Mouse (Mus musculus) heart, adult 2 months (tissue): Measurements from ENCODE around the gene Ptdss2. TPM values are rescaled to one million over a fixed set of nuclear protein-coding genes. Genes with fewer than 3 reads are reported as not detected.
A peak's percentile ranks its signal among the peaks of the same experiment; 100 is the strongest.

Source experiments
- DNase-seq, 2 experiments: peaks; one replicate each; pipeline ENCODE4 v3.0.0; 2021
- H3K27ac ChIP-seq: fragments of 200-600 bp; 2 replicates; pipeline ENCODE4 v1.8.1; 2022
- H3K27me3 ChIP-seq: fragments of 200-500 bp; 2 replicates; pipeline ENCODE4 v1.6.1; 2012; ENCODE audit warnings: mild to moderate bottlenecking, low read length, inconsistent platforms, mixed read lengths; ENCODE audit not compliant: control insufficient read depth, insufficient read depth
- H3K36me3 ChIP-seq: fragments of 200-500 bp; 2 replicates; pipeline ENCODE4 v1.6.1; 2012; ENCODE audit warnings: low read length, inconsistent platforms; ENCODE audit not compliant: control insufficient read depth, insufficient read depth
- H3K4me1 ChIP-seq: fragments of 200-500 bp; 2 replicates; pipeline ENCODE4 v1.6.1; 2011; ENCODE audit warnings: low read length; ENCODE audit not compliant: control insufficient read depth, insufficient read depth
- H3K4me3 ChIP-seq: fragments of 200-600 bp; 2 replicates; pipeline ENCODE4 v1.8.1; 2022
- H3K79me2 ChIP-seq: fragments of 200-500 bp; replicated peaks from 2 replicates; pipeline ENCODE4 v1.6.1; 2012; ENCODE audit warnings: mild to moderate bottlenecking, inconsistent platforms, low read length, moderate library complexity, mixed read lengths; ENCODE audit not compliant: control insufficient read depth, insufficient read depth
- H3K9ac ChIP-seq: fragments of 200-500 bp; 2 replicates; pipeline ENCODE4 v1.6.1; 2012; ENCODE audit warnings: low read depth, mild to moderate bottlenecking, control low read depth, inconsistent platforms, low read length, mixed read lengths
- CTCF ChIP-seq: fragments of 200-600 bp; IDR thresholded peaks from 2 replicates; pipeline ENCODE4 v1.8.1; 2022; ENCODE audit warnings: antibody characterized with exemption, mild to moderate bottlenecking, moderate library complexity
- EP300 ChIP-seq: fragments of 200-500 bp; IDR thresholded peaks from 2 replicates; pipeline ENCODE4 v1.6.1; 2011; ENCODE audit warnings: low read depth, low read length, control low read depth; ENCODE audit not compliant: insufficient read depth
- POLR2A ChIP-seq: fragments of 200-500 bp; IDR thresholded peaks from 2 replicates; pipeline ENCODE4 v1.6.1; 2011; ENCODE audit warnings: mild to moderate bottlenecking, low read depth, low read length, control low read depth; ENCODE audit not compliant: insufficient read depth
- WGBS: fragments of 180-500 bp; shearing (Covaris S2); methylation state at CpG from one replicate; pipeline ENCODE4 v1.1.7; 2018; 5-methylcytosine and 5-hydroxymethylcytosine counted together
- intact Hi-C: fragments of 180-260 bp; cut with DNase I; formaldehyde crosslinking; loops from one replicate; pipeline ENCODE4 v1.15.1; 2025
- polyA plus RNA-seq: library from polyadenylated mRNA; depleted of rRNA; stranded (reverse); fragments of >200 nt; gene quantifications from 2 replicates; pipeline ENCODE4 v1.2.3, GENCODE M21; 2012
- total RNA-seq, 2 experiments: library from RNA; stranded (reverse); gene quantifications; 2 replicates each; pipeline ENCODE4 v1.2.3; 2021

Gene Ptdss2
- total and polyA plus RNA-seq, 3 experiments: 22.4 to 29.7 (median 25.9) TPM

GRCm38 (mm10) chr7:141193348-141193856 is 71.2 kb downstream of the Ptdss2 start:
- Histone ChIP-seq H3K36me3 (no peaks in the 10 kb centered on the region), H3K79me2 (peaks cover 1% of the 10 kb centered on the region; the same call in 1 of the 2 replicates), H3K9ac (peak overlapping the region; percentile 94), H3K27me3 (no peaks in the 10 kb centered on the region), H3K4me1 (peaks cover 11% of the 10 kb centered on the region), H3K27ac (peak overlapping the region; percentile 92), H3K4me3 (peak overlapping the region; percentile 95)
- WGBS: 2% methylated on average over 38 of the region's 43 CpGs
- DNase-seq: no peak
- intact Hi-C loops: loop anchor here (5.0 kb wide), 1 partner anchor 251 kb away; the partner anchor contains the start of gene Pgghg
- TF ChIP-seq CTCF (no peak), EP300 (no peak), POLR2A (no peak)

GRCm38 (mm10) chr7:141193948-141194347 is 71.8 kb downstream of the Ptdss2 start, which contains the start of the genes Hras and Lrrc56:
TSS of gene Hras (minus strand) at chr7:141194005.
TSS of gene Lrrc56 (plus strand) at chr7:141194157.
- intact Hi-C loops: loop anchor here (5.0 kb wide), 1 partner anchor 252 kb away; the partner anchor contains the start of gene Pgghg
- under 1% methylated on average over 25 of the region's 39 CpGs for WGBS
- peak within 1 kb of the TSS; percentile 92 for H3K27ac ChIP-seq
- peak within 1 kb of the TSS; percentile 94 for H3K9ac ChIP-seq
- peaks cover 11% of the 10 kb centered on the region for H3K4me1 ChIP-seq
- TF ChIP-seq EP300 (0 out of 2 replicates have a peak, but pooled peaks have one; percentile 38), POLR2A (peak; percentile 98), CTCF (no peak)
- H3K4me3 ChIP-seq: peak within 1 kb of the TSS; percentile 95
- H3K79me2 ChIP-seq: peaks cover 1% of the 10 kb centered on the region; the same call in 1 of the 2 replicates
- H3K36me3 ChIP-seq: no peaks in the 10 kb centered on the region
- DNase-seq: peak; percentile 99
- no peaks in the 10 kb centered on the region for H3K27me3 ChIP-seq

GRCm38 (mm10) chr7:141194409-141194808 is 72.2 kb downstream of the Ptdss2 start:
- WGBS: 1% methylated on average over 23 of the region's 23 CpGs
- DNase-seq: no peak
- Histone ChIP-seq H3K27ac (peak overlapping the region; percentile 80), H3K27me3 (no peaks in the 10 kb centered on the region), H3K4me3 (peak overlapping the region; percentile 61), H3K36me3 (no peaks in the 10 kb centered on the region), H3K79me2 (peaks cover 1% of the 10 kb centered on the region; the same call in 1 of the 2 replicates), H3K9ac (peak overlapping the region; percentile 10), H3K4me1 (peaks cover 11% of the 10 kb centered on the region)
- intact Hi-C loops: loop anchor here (5.0 kb wide), 1 partner anchor 252 kb away; the partner anchor contains the start of gene Pgghg
- TF ChIP-seq EP300 (no peak), CTCF (no peak), POLR2A (no peak)

GRCm38 (mm10) chr7:141194830-141195229 is 72.6 kb downstream of the Ptdss2 start:
- intact Hi-C loops: loop anchor here (5.0 kb wide), 1 partner anchor 253 kb away; the partner anchor contains the start of gene Pgghg

GRCm38 (mm10) chr7:141195754-141196153 is 73.6 kb downstream of the Ptdss2 start:
- no peak for DNase-seq
- Histone ChIP-seq H3K4me1 (peaks cover 9% of the 10 kb centered on the region), H3K79me2 (peaks cover 1% of the 10 kb centered on the region; the same call in 1 of the 2 replicates), H3K27ac (no peak overlapping the region), H3K27me3 (no peaks in the 10 kb centered on the region), H3K9ac (no peak overlapping the region), H3K4me3 (no peak overlapping the region), H3K36me3 (no peaks in the 10 kb centered on the region)
- 97% methylated on average over 2 of the region's 2 CpGs for WGBS
- no peak for TF ChIP-seq POLR2A
- TF ChIP-seq CTCF: no peak
- TF ChIP-seq EP300: no peak
- intact Hi-C loops: no loop called here

More at GRCm38 (mm10) chr7:141194830-141195229, 72.6 kb downstream of the Ptdss2 start:
- H3K27me3 ChIP-seq: no peaks in the 10 kb centered on the region
- H3K4me3 ChIP-seq: peak overlapping the region; percentile 61
- H3K4me1 ChIP-seq: peaks cover 11% of the 10 kb centered on the region
- TF ChIP-seq POLR2A (peak; percentile 58; the same call in 1 of the 2 replicates), CTCF (no peak)
- no peaks in the 10 kb centered on the region for H3K36me3 ChIP-seq
- H3K79me2 ChIP-seq: peaks cover 1% of the 10 kb centered on the region; the same call in 1 of the 2 replicates
- WGBS: 2% methylated on average over 28 of the region's 28 CpGs
- peak overlapping the region; percentile 10 for H3K9ac ChIP-seq
- H3K27ac ChIP-seq: peak overlapping the region; percentile 80
- DNase-seq: peak; percentile 88 to 90
